Mouse (Mus musculus): ENCODE data around the gene Foxp3. TPM values are rescaled to one million over a fixed set of nuclear protein-coding genes. Genes with fewer than 3 reads are reported as not detected.

The Foxp3 gene
- 0.07 TPM in 1 of 2 replicates, not detected in the other for polyA plus RNA-seq (2014; fragmentation: Nextera tagmentation; extraction: Ambion mirVana)

DNA sequence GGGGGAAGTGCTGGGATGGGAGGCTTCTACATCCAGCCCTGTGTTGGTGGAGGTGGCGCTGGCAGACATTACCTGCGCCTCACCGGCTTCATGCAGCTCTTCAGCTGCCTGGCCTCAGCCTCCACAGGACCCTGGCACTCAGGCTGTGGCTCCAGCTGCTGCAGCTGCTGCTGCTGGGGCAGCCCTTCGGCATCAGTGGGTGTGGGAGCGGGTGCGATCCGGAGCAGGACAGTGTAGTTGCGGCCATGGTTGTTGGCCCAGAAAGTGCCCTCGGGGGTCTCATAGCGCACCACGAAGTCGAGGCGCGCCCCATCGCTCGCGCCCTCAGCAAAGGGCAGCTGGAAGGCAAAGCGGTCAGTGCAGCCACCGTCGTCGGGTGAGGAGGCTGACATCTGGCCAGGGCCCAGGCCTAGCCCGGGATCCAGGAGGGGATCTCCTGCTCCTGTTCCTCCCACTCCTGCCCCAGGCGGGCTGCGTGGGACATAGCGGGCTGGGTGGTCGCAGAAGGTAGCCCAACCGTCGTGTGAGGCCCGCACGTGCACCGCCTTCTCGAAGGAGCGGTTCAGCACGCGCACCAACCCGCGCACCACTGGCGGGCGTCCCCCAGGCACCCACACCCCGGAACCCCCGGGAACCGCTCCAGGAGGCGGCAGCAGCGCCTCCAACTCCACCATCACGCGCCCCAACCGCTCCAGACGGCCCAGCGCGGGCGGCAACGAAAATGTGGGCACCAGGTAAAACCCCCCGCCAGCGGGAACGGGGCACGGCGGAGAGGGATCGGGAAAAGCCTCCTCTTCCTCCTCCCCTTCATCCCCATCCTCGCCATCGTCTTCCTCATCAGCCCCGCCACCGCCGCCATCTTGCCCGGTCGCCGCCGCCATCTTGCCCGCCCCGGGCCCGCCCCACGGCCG lies at the start of gene Foxp3:
TSS of gene Foxp3 (plus strand) at position 469 of the 911 bp plus-strand sequence.
- Histone ChIP-seq H3K9me3 (replicated peaks; ENCODE audit: control insufficient read depth, low read length) (no peaks in the 10 kb centered on the region), H3K27ac (ENCODE audit: low read depth, low read length) (peak within 1 kb of the TSS; percentile 78), H3K4me3 (ENCODE audit: low read depth, low read length) (peak within 1 kb of the TSS; percentile 54), H3K4me1 (ENCODE audit: control insufficient read depth, insufficient read depth, low read length) (peaks cover 6% of the 10 kb centered on the region; the same call in 1 of the 2 replicates), H3K27me3 (ENCODE audit: control insufficient read depth, insufficient read depth, low read length) (no peaks in the 10 kb centered on the region), H3K4me2 (peak within 1 kb of the TSS; percentile 69), H3K9ac (ENCODE audit: low read depth, low read length) (peak within 1 kb of the TSS; percentile 71), H3K36me3 (ENCODE audit: control insufficient read depth, insufficient read depth, low read length) (no peaks in the 10 kb centered on the region)
- ATAC-seq (replicated peaks; ENCODE audit: insufficient number of reproducible peaks, low FRiP score, low TSS enrichment), result peak; percentile 59; the same call in 1 of the 2 replicates
- WGBS (ENCODE audit: insufficient replicate concordance), result 26% methylated on average over 51 of the region's 72 CpGs

DNA sequence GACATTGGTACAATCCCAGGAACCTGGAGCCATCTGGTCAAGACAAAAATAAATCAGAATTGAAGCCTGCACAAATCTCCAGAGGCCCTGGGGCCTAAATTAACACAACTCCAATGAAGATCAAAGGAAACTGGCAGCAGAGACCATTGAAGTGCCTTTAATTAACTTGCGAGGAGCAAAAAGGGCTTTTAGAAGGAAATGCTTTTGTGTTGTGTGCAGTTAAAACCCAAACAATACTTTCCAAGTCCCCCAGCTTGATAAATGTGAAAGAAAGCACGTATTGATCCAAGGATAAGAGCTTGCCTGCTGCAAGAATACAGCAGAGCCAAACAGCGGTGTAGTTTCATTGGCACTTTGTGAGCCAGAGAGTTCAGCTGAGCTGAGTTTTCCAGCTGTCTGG lies 48.5 kb upstream of the Foxp3 start:
- Histone ChIP-seq H3K9me3 (replicated peaks; ENCODE audit: control insufficient read depth, low read length) (no peaks in the 10 kb centered on the region), H3K27me3 (ENCODE audit: control insufficient read depth, insufficient read depth, low read length) (no peaks in the 10 kb centered on the region), H3K9ac (ENCODE audit: low read depth, low read length) (no peak overlapping the region), H3K4me2 (no peak overlapping the region), H3K4me1 (ENCODE audit: control insufficient read depth, insufficient read depth, low read length) (no peaks in the 10 kb centered on the region), H3K4me3 (ENCODE audit: low read depth, low read length) (no peak overlapping the region), H3K36me3 (ENCODE audit: control insufficient read depth, insufficient read depth, low read length) (no peaks in the 10 kb centered on the region), H3K27ac (ENCODE audit: low read depth, low read length) (no peak overlapping the region)
- no peak for ATAC-seq (replicated peaks; ENCODE audit: insufficient number of reproducible peaks, low FRiP score, low TSS enrichment)
- 66% methylated on average over 3 of the region's 3 CpGs for WGBS (ENCODE audit: insufficient replicate concordance)

DNA sequence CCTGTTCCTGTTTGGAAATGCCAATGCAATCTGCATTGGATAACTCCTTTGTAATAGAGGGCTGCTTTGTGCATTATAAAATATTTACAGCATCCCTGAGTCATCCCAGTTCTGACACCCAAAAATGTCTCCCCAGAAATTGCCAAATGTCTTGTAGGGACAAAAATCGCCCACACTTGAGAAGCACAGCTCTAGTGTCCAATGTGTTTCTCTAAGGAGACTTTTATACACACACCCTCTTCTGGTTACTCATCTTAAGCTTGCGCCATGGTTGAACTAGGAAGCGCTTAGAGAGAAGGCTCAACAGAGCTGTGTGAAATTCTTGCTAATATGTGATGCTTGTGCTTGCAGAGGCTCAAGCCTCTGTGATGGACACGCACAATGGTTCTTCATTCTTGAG lies 20.0 kb upstream of the Foxp3 start:
- H3K4me2 ChIP-seq, result no peak overlapping the region
- H3K4me3 ChIP-seq (ENCODE audit: low read depth, low read length), result no peak overlapping the region
- H3K27ac ChIP-seq (ENCODE audit: low read depth, low read length), result no peak overlapping the region
- H3K36me3 ChIP-seq (ENCODE audit: control insufficient read depth, insufficient read depth, low read length), result no peaks in the 10 kb centered on the region
- H3K4me1 ChIP-seq (ENCODE audit: control insufficient read depth, insufficient read depth, low read length), result no peaks in the 10 kb centered on the region
- no peaks in the 10 kb centered on the region for H3K27me3 ChIP-seq (ENCODE audit: control insufficient read depth, insufficient read depth, low read length)
- WGBS (ENCODE audit: insufficient replicate concordance), result 84% methylated on average over 4 of the region's 4 CpGs
- no peaks in the 10 kb centered on the region for H3K9me3 ChIP-seq (replicated peaks; ENCODE audit: control insufficient read depth, low read length)
- ATAC-seq (replicated peaks; ENCODE audit: insufficient number of reproducible peaks, low FRiP score, low TSS enrichment), result no peak
- no peak overlapping the region for H3K9ac ChIP-seq (ENCODE audit: low read depth, low read length)

DNA sequence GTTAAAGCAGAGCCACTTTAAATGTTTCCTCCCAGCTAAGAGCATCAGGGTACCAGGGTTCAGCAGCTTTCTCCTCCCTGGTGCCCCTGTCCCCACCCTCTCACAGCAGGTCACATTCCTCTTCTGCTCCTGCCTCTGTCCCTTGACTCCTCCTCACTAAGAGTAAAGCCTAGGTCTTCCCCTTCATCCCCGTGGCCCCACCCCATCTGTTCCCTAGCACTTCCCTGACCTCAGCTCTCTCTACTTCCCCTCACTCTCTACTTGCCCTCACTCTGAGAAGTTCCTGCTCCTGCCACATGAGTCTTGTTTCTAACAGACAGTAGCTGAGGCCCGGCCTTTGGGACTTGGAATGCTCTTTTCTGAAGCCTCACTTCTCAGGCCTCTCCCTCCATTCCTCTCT lies 10.4 kb upstream of the Foxp3 start:
- no peak overlapping the region for H3K4me3 ChIP-seq (ENCODE audit: low read depth, low read length)
- no peak overlapping the region for H3K4me2 ChIP-seq
- no peaks in the 10 kb centered on the region for H3K36me3 ChIP-seq (ENCODE audit: control insufficient read depth, insufficient read depth, low read length)
- no peaks in the 10 kb centered on the region for H3K27me3 ChIP-seq (ENCODE audit: control insufficient read depth, insufficient read depth, low read length)
- no peak for ATAC-seq (replicated peaks; ENCODE audit: insufficient number of reproducible peaks, low FRiP score, low TSS enrichment)
- no peak overlapping the region for H3K27ac ChIP-seq (ENCODE audit: low read depth, low read length)
- no peaks in the 10 kb centered on the region for H3K4me1 ChIP-seq (ENCODE audit: control insufficient read depth, insufficient read depth, low read length)
- H3K9ac ChIP-seq (ENCODE audit: low read depth, low read length), result no peak overlapping the region
- H3K9me3 ChIP-seq (replicated peaks; ENCODE audit: control insufficient read depth, low read length), result no peaks in the 10 kb centered on the region
- WGBS (ENCODE audit: insufficient replicate concordance), result 28% methylated on average over 2 of the region's 2 CpGs

DNA sequence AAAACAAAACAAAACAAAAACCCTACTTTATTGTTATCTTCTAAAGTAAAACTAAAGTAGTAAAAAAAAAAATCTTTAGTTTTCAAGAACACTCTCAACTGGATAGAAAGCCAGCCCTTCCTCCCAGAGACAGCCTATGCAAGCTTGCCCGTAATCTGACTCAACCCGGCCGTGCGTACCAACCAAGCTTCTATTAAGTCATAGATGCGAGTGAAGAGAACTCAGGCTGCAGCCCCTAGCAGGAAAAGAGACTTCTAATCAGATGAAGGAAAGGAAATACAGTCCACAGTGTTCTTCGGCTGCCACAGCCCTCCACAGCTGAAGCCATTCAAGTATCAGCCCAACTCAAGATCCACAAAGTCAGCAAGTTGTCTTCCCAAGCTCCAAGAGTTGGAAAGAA lies 7.1 kb upstream of the Foxp3 start:
- no peak for ATAC-seq (replicated peaks; ENCODE audit: insufficient number of reproducible peaks, low FRiP score, low TSS enrichment)
- WGBS (ENCODE audit: insufficient replicate concordance), result 63% methylated on average over 6 of the region's 6 CpGs
- H3K9ac ChIP-seq (ENCODE audit: low read depth, low read length), result no peak overlapping the region

DNA sequence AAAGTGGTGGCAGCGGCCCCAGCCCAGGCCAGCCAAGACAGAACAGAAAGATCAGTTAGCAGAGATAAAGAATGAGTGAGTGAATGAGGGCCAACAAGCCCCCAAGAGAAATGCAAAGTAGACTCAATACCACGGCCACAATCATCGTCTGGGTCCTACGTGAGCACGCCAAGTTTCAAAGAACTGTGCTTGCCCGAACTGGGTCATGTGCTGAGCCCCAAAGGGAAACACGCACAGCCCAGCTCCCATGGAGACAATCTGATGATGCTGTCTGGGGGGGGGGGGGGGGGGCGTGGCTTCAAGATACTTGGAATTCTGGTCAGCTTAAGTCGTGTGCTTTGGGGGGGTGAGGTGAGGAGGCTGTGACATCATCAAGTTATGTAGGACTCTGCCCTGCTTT lies 6.0 kb upstream of the Foxp3 start:
- H3K4me1 ChIP-seq (ENCODE audit: control insufficient read depth, insufficient read depth, low read length), result no peaks in the 10 kb centered on the region
- no peaks in the 10 kb centered on the region for H3K9me3 ChIP-seq (replicated peaks; ENCODE audit: control insufficient read depth, low read length)
- no peak overlapping the region for H3K4me2 ChIP-seq
- H3K4me3 ChIP-seq (ENCODE audit: low read depth, low read length), result no peak overlapping the region
- no peak overlapping the region for H3K9ac ChIP-seq (ENCODE audit: low read depth, low read length)
- H3K36me3 ChIP-seq (ENCODE audit: control insufficient read depth, insufficient read depth, low read length), result no peaks in the 10 kb centered on the region
- no peak for ATAC-seq (replicated peaks; ENCODE audit: insufficient number of reproducible peaks, low FRiP score, low TSS enrichment)
- no peak overlapping the region for H3K27ac ChIP-seq (ENCODE audit: low read depth, low read length)
- H3K27me3 ChIP-seq (ENCODE audit: control insufficient read depth, insufficient read depth, low read length), result no peaks in the 10 kb centered on the region
- 61% methylated on average over 8 of the region's 9 CpGs for WGBS (ENCODE audit: insufficient replicate concordance)

More for the DNA sequence above, 7.1 kb upstream of the Foxp3 start:
- Histone ChIP-seq H3K4me2 (no peak overlapping the region), H3K9me3 (replicated peaks; ENCODE audit: control insufficient read depth, low read length) (no peaks in the 10 kb centered on the region), H3K27ac (ENCODE audit: low read depth, low read length) (no peak overlapping the region), H3K4me3 (ENCODE audit: low read depth, low read length) (no peak overlapping the region), H3K4me1 (ENCODE audit: control insufficient read depth, insufficient read depth, low read length) (no peaks in the 10 kb centered on the region), H3K27me3 (ENCODE audit: control insufficient read depth, insufficient read depth, low read length) (no peaks in the 10 kb centered on the region), H3K36me3 (ENCODE audit: control insufficient read depth, insufficient read depth, low read length) (no peaks in the 10 kb centered on the region)

DNA sequence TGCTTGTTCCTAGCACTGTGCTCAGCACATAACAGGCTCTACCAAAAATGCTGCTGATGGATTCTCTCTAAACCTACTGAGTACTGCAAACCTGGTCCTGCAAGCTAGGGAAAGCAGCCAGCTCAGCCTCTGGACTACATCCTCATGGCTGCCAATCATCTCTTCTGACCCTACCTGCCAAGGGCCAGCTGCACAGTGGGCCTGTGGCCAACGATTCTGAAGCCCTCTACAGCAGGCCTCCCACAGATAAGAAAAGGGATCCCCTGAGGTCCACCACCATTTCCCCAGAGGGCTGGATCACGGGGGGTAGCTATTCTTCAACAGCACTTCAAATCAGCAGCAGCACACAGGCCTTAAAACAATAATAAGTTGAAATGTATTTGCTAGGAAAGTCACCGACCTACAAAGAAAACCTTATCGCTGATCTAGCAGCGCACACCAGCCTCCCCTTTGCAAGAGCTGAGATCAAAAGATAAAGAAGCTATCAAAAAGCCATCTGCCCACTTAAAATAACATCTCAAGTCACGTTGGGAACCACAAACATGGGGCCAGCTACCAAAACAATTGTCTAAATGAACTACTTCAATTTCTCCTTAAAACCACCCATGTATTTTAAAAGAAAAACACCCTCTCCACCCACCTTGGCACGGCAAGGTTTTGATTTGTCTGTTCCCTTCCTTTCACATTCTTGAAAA lies 2.8 kb upstream of the Foxp3 start:
- ATAC-seq (replicated peaks; ENCODE audit: insufficient number of reproducible peaks, low FRiP score, low TSS enrichment), result no peak

DNA sequence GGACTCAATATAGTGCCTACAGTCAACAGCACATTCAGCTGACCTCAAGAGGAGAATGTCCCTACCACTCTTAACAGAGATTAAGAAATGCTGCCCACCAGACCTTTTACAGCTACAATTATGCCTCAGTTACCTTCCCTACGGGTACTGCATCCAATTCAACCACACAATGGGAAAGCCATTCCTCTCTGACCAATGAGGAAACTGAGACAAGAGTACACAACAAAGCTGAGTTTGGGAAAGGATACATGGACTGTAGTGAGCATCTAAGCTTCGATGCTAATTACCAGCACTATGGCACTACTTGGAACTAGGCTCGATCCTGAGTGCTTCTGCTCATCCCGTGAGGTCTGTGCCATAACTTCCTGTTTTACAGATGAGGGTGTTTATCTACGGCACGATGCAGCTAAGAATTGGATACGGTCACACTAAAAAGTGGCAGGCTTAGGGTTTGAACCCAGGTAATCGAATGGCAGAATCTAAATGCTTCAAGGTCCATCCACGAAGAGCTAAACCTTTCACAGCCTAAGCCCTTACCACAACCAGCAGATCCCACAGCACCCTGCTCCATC lies 1.8 kb upstream of the Foxp3 start:
- WGBS (ENCODE audit: insufficient replicate concordance), result 82% methylated on average over 9 of the region's 9 CpGs
- no peak overlapping the region for H3K4me3 ChIP-seq (ENCODE audit: low read depth, low read length)
- no peaks in the 10 kb centered on the region for H3K9me3 ChIP-seq (replicated peaks; ENCODE audit: control insufficient read depth, low read length)
- H3K4me1 ChIP-seq (ENCODE audit: control insufficient read depth, insufficient read depth, low read length), result peaks cover 6% of the 10 kb centered on the region; the same call in 1 of the 2 replicates
- no peaks in the 10 kb centered on the region for H3K27me3 ChIP-seq (ENCODE audit: control insufficient read depth, insufficient read depth, low read length)
- H3K4me2 ChIP-seq, result no peak overlapping the region; the same call in 1 of the 2 replicates
- no peak overlapping the region for H3K27ac ChIP-seq (ENCODE audit: low read depth, low read length)
- ATAC-seq (replicated peaks; ENCODE audit: insufficient number of reproducible peaks, low FRiP score, low TSS enrichment), result no peak
- H3K36me3 ChIP-seq (ENCODE audit: control insufficient read depth, insufficient read depth, low read length), result no peaks in the 10 kb centered on the region
- H3K9ac ChIP-seq (ENCODE audit: low read depth, low read length), result no peak overlapping the region

More for the DNA sequence above, 2.8 kb upstream of the Foxp3 start:
- no peak overlapping the region for H3K9ac ChIP-seq (ENCODE audit: low read depth, low read length)
- H3K27me3 ChIP-seq (ENCODE audit: control insufficient read depth, insufficient read depth, low read length), result no peaks in the 10 kb centered on the region
- WGBS (ENCODE audit: insufficient replicate concordance), result 57% methylated on average over 7 of the region's 7 CpGs
- H3K27ac ChIP-seq (ENCODE audit: low read depth, low read length), result no peak overlapping the region
- peaks cover 6% of the 10 kb centered on the region; the same call in 1 of the 2 replicates for H3K4me1 ChIP-seq (ENCODE audit: control insufficient read depth, insufficient read depth, low read length)
- no peak overlapping the region for H3K4me2 ChIP-seq
- H3K4me3 ChIP-seq (ENCODE audit: low read depth, low read length), result no peak overlapping the region
- no peaks in the 10 kb centered on the region for H3K36me3 ChIP-seq (ENCODE audit: control insufficient read depth, insufficient read depth, low read length)
- no peaks in the 10 kb centered on the region for H3K9me3 ChIP-seq (replicated peaks; ENCODE audit: control insufficient read depth, low read length)

All from heart, embryonic 11.5 days (tissue).